Comparison of ENCODE assay signal across 8 mouse cellular contexts in the genomic region with DNA sequence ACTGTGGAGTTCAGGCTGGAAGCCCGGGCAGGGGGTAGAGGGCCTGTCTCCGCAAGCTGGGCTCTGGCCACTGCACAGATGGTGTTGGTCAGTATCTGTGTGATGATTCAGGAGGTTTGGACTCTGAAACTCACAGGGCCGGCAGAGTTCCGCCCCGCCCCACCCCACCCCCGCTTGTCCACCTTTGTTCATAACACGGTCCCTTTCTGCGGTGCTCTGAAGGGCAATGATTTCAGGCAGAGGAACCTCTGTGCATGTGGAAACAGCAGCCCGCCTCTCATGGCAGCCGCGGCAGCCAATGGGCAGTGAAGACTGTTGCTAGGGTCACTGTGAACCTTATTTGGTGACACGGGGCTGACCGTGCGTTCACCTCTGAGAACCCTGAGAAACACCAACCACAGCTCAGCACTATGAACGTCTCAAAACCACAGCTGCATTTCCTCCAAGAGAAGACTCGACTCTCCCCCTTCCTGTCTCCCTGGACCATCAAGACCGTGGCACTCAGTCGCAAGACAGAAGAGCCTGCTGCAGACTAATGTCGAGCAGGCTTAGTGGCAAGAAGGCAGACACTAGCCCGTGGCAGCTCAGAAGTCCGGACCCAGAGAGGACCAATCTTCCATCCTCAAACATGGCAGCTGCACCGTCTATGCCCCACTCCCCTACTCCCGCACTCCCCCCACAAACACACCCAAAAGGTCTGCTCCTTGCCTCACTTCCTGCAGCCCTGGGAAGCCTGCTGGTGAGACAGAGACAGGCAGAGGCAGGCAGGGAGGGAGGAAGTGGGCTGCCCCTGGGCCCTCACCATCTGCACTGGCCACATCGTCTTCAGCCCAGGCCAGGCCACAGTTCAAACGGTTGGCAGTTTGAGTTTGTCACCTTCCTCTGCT. TPM values are rescaled to one million over a fixed set of nuclear protein-coding genes. Genes with fewer than 3 reads are reported as not detected.
DNase-seq lines count a peak whose midpoint lies in the region; ATAC-seq and TF ChIP-seq lines count a peak whose summit lies in the region.

No protein-coding gene starts in this region.

- DNase-seq in adrenal gland, adult (ENCODE audit: inconsistent age in 2 of 2, low spot score in 1 of 2): peak; percentile 57 to 68
- DNase-seq in adrenal gland, adult 8-10 months: no peak
- DNase-seq in ES-E14 (ENCODE audit: low read depth, low spot score): no peak
- DNase-seq in heart, embryonic 10.5 days (ENCODE audit: low spot score): no peak
- DNase-seq in kidney, postnatal 10 days: peak; percentile 70
- peak; percentile 82 for DNase-seq in thymus, postnatal 14 days
- no peak for DNase-seq in left cerebral cortex, adult 18-20 months (ENCODE audit: low spot score in 2 of 2)

- in situ Hi-C loops in ES-E14 (cut with MboI; ENCODE audit: low sequenced_read_pairs in 2 of 2, unreplicated experiment in 2 of 2): no loop called here

- H3K4me3 ChIP-seq in ES-E14 (ENCODE audit: insufficient read depth in 1 of 2, low read depth in 1 of 2, low read length in 2 of 2, poor library complexity in 1 of 2, severe bottlenecking in 1 of 2): peak overlapping the region; percentile 14 to 24; a peak in 2 of 4 replicates
- H3K4me3 ChIP-seq in heart, embryonic 10.5 days: peak overlapping the region; percentile 16; the same call in 1 of the 2 replicates

- WGBS in heart, embryonic 10.5 days: 49% methylated on average over 25 of the region's 25 CpGs

- peaks cover 21 to 36% of the 10 kb centered on the region in 2 experiments for H3K4me1 ChIP-seq in ES-E14 (ENCODE audit: control insufficient read depth in 2 of 2, insufficient read depth in 2 of 2, low read length in 2 of 2, poor library complexity in 1 of 2)
- H3K4me1 ChIP-seq in heart, embryonic 10.5 days: peaks cover 36% of the 10 kb centered on the region

- no peaks in the 10 kb centered on the region for H3K27me3 ChIP-seq in heart, embryonic 10.5 days (ENCODE audit: insufficient read depth, poor library complexity, severe bottlenecking)

- ATAC-seq in megakaryocyte, adult 5-6 weeks (ENCODE audit: poor library complexity, severe bottlenecking): peak; percentile 92

- peak overlapping the region; percentile 27; the same call in 1 of the 2 replicates for H3K9ac ChIP-seq in ES-E14 (ENCODE audit: insufficient read depth, low read depth, low read length, poor library complexity, severe bottlenecking)

- H3K9me3 ChIP-seq in ES-E14 (ENCODE audit: control insufficient read depth, insufficient read depth, low read depth, low read length): no peaks in the 10 kb centered on the region
- H3K9me3 ChIP-seq in heart, embryonic 10.5 days: peaks cover 3% of the 10 kb centered on the region; the same call in 1 of the 2 replicates

- no peak overlapping the region for H3K27ac ChIP-seq in ES-E14 (ENCODE audit: insufficient read depth, low read depth, low read length, poor library complexity, severe bottlenecking)
- peak overlapping the region; percentile 83 for H3K27ac ChIP-seq in heart, embryonic 10.5 days

- no peaks in the 10 kb centered on the region for H3K36me3 ChIP-seq in ES-E14 (ENCODE audit: control insufficient read depth, insufficient read depth, low read length, poor library complexity, severe bottlenecking)
- no peaks in the 10 kb centered on the region for H3K36me3 ChIP-seq in heart, embryonic 10.5 days

TF ChIP-seq in ES-E14, 5 proteins besides CTCF, POLR2A, EP300 and RAD21:
- TF ChIP-seq ZNF384 (IDR thresholded peaks at IDR 0.05; ENCODE audit: low read depth, low read length) (no peak), HCFC1 (IDR thresholded peaks at IDR 0.05; ENCODE audit: borderline replicate concordance, insufficient read depth, low read length) (no peak), CHD2 (IDR thresholded peaks at IDR 0.05; ENCODE audit: low read depth, low read length) (no peak), ZC3H11A (IDR thresholded peaks at IDR 0.05; ENCODE audit: borderline replicate concordance, low read depth, low read length) (no peak), MAFK (IDR thresholded peaks at IDR 0.05; ENCODE audit: insufficient read depth, low read depth, low read length) (no peak)
TF ChIP-seq in ES-E14: peak in this region for 0.

RNA-seq across cellular contexts. Expression of gene Gm17334, which starts 21.9 kb away (rescaled TPM):
- total RNA-seq in adrenal gland, adult 8-10 months (2022): 1 to 10 TPM in 2 of 4 experiments, under 1 TPM in 2; 0.84 to 1.5 (median 1.1) TPM
- 0.22 and 0.53 TPM in 2 replicates for total RNA-seq in ES-E14 (2012; rRNA removed)
- not detected in 2 replicates for polyA plus RNA-seq in heart, embryonic 10.5 days (2016; fragmentation: Nextera tagmentation; extraction: Ambion mirVana)
- not detected in 2 replicates for total RNA-seq in megakaryocyte, adult 5-6 weeks (2015)
- total RNA-seq in megakaryocyte, adult 5-6 weeks (2017): not detected in 2 replicates
- total RNA-seq in left cerebral cortex, adult 18-20 months (2021): under 1 TPM; 0.63 to 0.84 TPM

RNA-seq across cellular contexts. Expression of gene Irf1, which starts 25.1 kb away (rescaled TPM):
- 10 to 100 TPM; 29.0 to 50.6 (median 43.2) TPM for total RNA-seq in adrenal gland, adult 8-10 months (2022)
- total RNA-seq in ES-E14 (2012; rRNA removed): 28.0 and 40.1 TPM in 2 replicates
- 7.9 TPM in 2 replicates for polyA plus RNA-seq in heart, embryonic 10.5 days (2016; fragmentation: Nextera tagmentation; extraction: Ambion mirVana)
- 37.2 and 38.5 TPM in 2 replicates for total RNA-seq in megakaryocyte, adult 5-6 weeks (2015)
- 78.4 and 93.1 TPM in 2 replicates for total RNA-seq in megakaryocyte, adult 5-6 weeks (2017)
- 1 to 10 TPM; 7.8 to 8.3 TPM for total RNA-seq in left cerebral cortex, adult 18-20 months (2021)

Comparison
In these comparisons a context has a peak if more than half of its experiments do, and no peak if none do; other contexts are left out.
1. DNase-seq: peak in adrenal gland, adult (2 of 2), kidney, postnatal 10 days (single experiment) and thymus, postnatal 14 days (single experiment); none in adrenal gland, adult 8-10 months (single experiment), ES-E14 (single experiment), heart, embryonic 10.5 days (single experiment) and left cerebral cortex, adult 18-20 months (0 of 2).